Mouse (Mus musculus) mesoderm, embryonic 11.5 days (tissue): ENCODE data around the gene Creb5.

Experiments
- DNase-seq: peaks from one replicate; pipeline ENCODE4 v3.0.0-alpha.2; 2012; ENCODE audit warnings: low read depth, low spot score

Gene Creb5

GRCm38 (mm10) chr6:53287038-53287561, at the start of gene Creb5:
Creb5 (plus strand) TSS chr6:53287270.
- peak; percentile 96 for DNase-seq

- DNase-seq, result no peak
Observed at GRCm38 (mm10) chr6:53259841-53260240, 27.2 kb upstream of the Creb5 start.

- peak; percentile 72 for DNase-seq
Observed at GRCm38 (mm10) chr6:53262401-53262800, 24.7 kb upstream of the Creb5 start.

- DNase-seq, result peak; percentile 61
Observed at GRCm38 (mm10) chr6:53267036-53267435, 20.0 kb upstream of the Creb5 start.

GRCm38 (mm10) chr6:53267732-53268505, 19.2 kb upstream of the Creb5 start:
- peak; percentile 27 for DNase-seq

GRCm38 (mm10) chr6:53271216-53271615, 15.9 kb upstream of the Creb5 start:
- DNase-seq, result no peak

- DNase-seq, result no peak
Observed at GRCm38 (mm10) chr6:53271636-53272035, 15.4 kb upstream of the Creb5 start.

- DNase-seq, result no peak
Observed at GRCm38 (mm10) chr6:53286389-53287037, 557 bp upstream of the Creb5 start.

GRCm38 (mm10) chr6:53287562-53288381, 702 bp downstream of the Creb5 start:
- no peak for DNase-seq

GRCm38 (mm10) chr6:53288584-53289558, 1.8 kb downstream of the Creb5 start:
- no peak for DNase-seq

- DNase-seq, result no peak
Observed at GRCm38 (mm10) chr6:53289659-53290058, 2.6 kb downstream of the Creb5 start.

- DNase-seq, result no peak
Observed at GRCm38 (mm10) chr6:53290215-53290990, 3.3 kb downstream of the Creb5 start.

GRCm38 (mm10) chr6:53292931-53293330, 5.9 kb downstream of the Creb5 start:
- no peak for DNase-seq

GRCm38 (mm10) chr6:53297851-53298250, 10.8 kb downstream of the Creb5 start:
- DNase-seq, result no peak

GRCm38 (mm10) chr6:53304201-53304600, 17.1 kb downstream of the Creb5 start:
- DNase-seq, result no peak

GRCm38 (mm10) chr6:53306156-53306555, 19.1 kb downstream of the Creb5 start:
- DNase-seq, result no peak

GRCm38 (mm10) chr6:53306710-53307109, 19.6 kb downstream of the Creb5 start:
- no peak for DNase-seq

GRCm38 (mm10) chr6:53308684-53309083, 21.6 kb downstream of the Creb5 start:
- DNase-seq, result no peak

- DNase-seq, result no peak
Observed at GRCm38 (mm10) chr6:53313604-53314003, 26.5 kb downstream of the Creb5 start.

- peak; percentile 25 for DNase-seq
Observed at GRCm38 (mm10) chr6:53314126-53314525, 27.1 kb downstream of the Creb5 start.
